Comparison of ENCODE assay signal across 18 mouse cellular contexts in the genomic region with DNA sequence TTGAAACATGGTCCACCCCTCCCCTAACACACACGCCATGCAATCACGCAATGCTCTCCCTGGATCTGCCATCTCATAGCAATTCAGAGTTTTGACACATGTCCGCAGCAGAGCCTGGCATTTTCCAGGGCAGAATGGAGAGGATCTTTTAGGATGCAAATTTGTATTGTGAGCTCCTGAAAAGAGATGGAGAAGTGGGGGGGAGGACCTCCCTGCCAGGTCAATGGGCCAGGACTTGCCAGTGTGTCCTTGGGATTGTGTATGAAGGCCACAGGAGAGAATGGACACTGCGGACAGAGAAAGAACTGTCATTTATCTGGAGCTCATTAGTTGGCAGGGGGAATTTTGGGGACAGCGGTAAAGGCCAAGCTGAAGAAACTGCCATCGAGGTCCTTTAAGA. TPM values are rescaled to one million over a fixed set of nuclear protein-coding genes. Genes with fewer than 3 reads are reported as not detected.
"Had no signal": no experiment of that assay in that cellular context is flagged by ENCODE, and none has a peak within 500 bp of the region (broad histone marks: within the 10 kb centered on the region; RNA-seq: fewer than 3 reads in every experiment).

No protein-coding gene starts in this region.

- H3K4me1 ChIP-seq: kidney, embryonic 15.5 days; liver, embryonic 13.5 days; neural tube, embryonic 15.5 days; stomach, embryonic 15.5 days had no signal

- H3K27ac ChIP-seq: kidney, embryonic 15.5 days; left cerebral cortex, adult 2 months; liver, embryonic 13.5 days; midbrain, embryonic 13.5 days; neural tube, embryonic 12.5 days; neural tube, embryonic 15.5 days; stomach, embryonic 15.5 days had no signal

- ATAC-seq: midbrain, embryonic 13.5 days had no signal

- H3K27me3 ChIP-seq: liver, embryonic 13.5 days; midbrain, embryonic 13.5 days; neural tube, embryonic 12.5 days; neural tube, embryonic 15.5 days; stomach, embryonic 15.5 days had no signal

- H3K9me3 ChIP-seq: kidney, embryonic 15.5 days; liver, embryonic 13.5 days; midbrain, embryonic 13.5 days; neural tube, embryonic 15.5 days; stomach, embryonic 15.5 days had no signal

- H3K9ac ChIP-seq: kidney, embryonic 15.5 days; liver, embryonic 13.5 days; midbrain, embryonic 13.5 days; neural tube, embryonic 12.5 days; neural tube, embryonic 15.5 days; stomach, embryonic 15.5 days had no signal

- H3K36me3 ChIP-seq: kidney, embryonic 15.5 days; liver, embryonic 13.5 days; midbrain, embryonic 13.5 days; neural tube, embryonic 12.5 days; neural tube, embryonic 15.5 days; stomach, embryonic 15.5 days had no signal

- H3K4me3 ChIP-seq: kidney, embryonic 15.5 days; left cerebral cortex, adult 2 months; liver, embryonic 13.5 days; midbrain, embryonic 13.5 days; neural tube, embryonic 12.5 days; neural tube, embryonic 15.5 days; stomach, embryonic 15.5 days had no signal

- DNase-seq: kidney, postnatal 10 days; kidney, postnatal 36 days; layer of hippocampus, postnatal 36 days; liver, embryonic 13.5 days; lung, adult 2 months; lung, postnatal 14 days; lung, postnatal 4 days; retina, postnatal 1 day; right cerebral cortex, postnatal 25 days; spleen, adult 18-20 months; thymus, postnatal 25 days had no signal

- H3K4me2 ChIP-seq: kidney, embryonic 15.5 days; liver, embryonic 13.5 days; midbrain, embryonic 13.5 days; neural tube, embryonic 12.5 days; neural tube, embryonic 15.5 days; stomach, embryonic 15.5 days had no signal

RNA-seq across cellular contexts. Expression of a gene that starts 35.8 kb away (rescaled TPM):
- polyA plus RNA-seq: liver, adult 2 months; liver, embryonic 13.5 days; stomach, embryonic 15.5 days had no signal
